Mouse (Mus musculus) limb, embryonic 14.5 days (tissue): ENCODE measurements around the gene Pcsk2. TPM values are rescaled to one million over a fixed set of nuclear protein-coding genes. Genes with fewer than 3 reads are reported as not detected.
A peak's percentile ranks its signal among the peaks of the same experiment; 100 is the strongest.

ENCODE experiments used
- ATAC-seq: fragments of 200-750 bp; cut with Nextera tagmentation; 2 replicates; pipeline ENCODE4 v1.8.0; 2017; ENCODE audit warnings: low read depth, moderate number of reproducible peaks, moderate TSS enrichment; ENCODE audit not compliant: low FRiP score
- DNase-seq: peaks from one replicate; pipeline ENCODE4 v3.0.0-alpha.2; 2015; ENCODE audit warnings: low spot score
- H3K27ac ChIP-seq: fragments of 300-500 bp; sonication (generic); replicated peaks from 2 replicates; pipeline ENCODE4 v1.5.1; 2014; ENCODE audit warnings: low read depth, mild to moderate bottlenecking, low read length, moderate library complexity, mixed read lengths
- H3K27me3 ChIP-seq: fragments of 300-500 bp; sonication (generic); 2 replicates; pipeline ENCODE4 v1.6.1; 2014; ENCODE audit warnings: low read length, mixed read lengths; ENCODE audit not compliant: control insufficient read depth, insufficient read depth
- H3K36me3 ChIP-seq: fragments of 300-500 bp; sonication (generic); 2 replicates; pipeline ENCODE4 v1.6.1; 2014; ENCODE audit warnings: mild to moderate bottlenecking, low read length, moderate library complexity, mixed read lengths; ENCODE audit not compliant: control insufficient read depth, insufficient read depth
- H3K4me1 ChIP-seq: fragments of 300-500 bp; sonication (generic); 2 replicates; pipeline ENCODE4 v1.6.1; 2014; ENCODE audit warnings: antibody characterized with exemption, low read length, mixed read lengths; ENCODE audit not compliant: control insufficient read depth, insufficient read depth
- H3K4me2 ChIP-seq: fragments of 300-500 bp; sonication (generic); replicated peaks from 2 replicates; pipeline ENCODE4 v1.6.1; 2014; ENCODE audit warnings: low read depth, mild to moderate bottlenecking, low read length, moderate library complexity; ENCODE audit not compliant: severe bottlenecking
- H3K4me3 ChIP-seq: fragments of 300-500 bp; sonication (generic); replicated peaks from 2 replicates; pipeline ENCODE4 v1.5.1; 2014; ENCODE audit warnings: low read length
- H3K9ac ChIP-seq: fragments of 300-500 bp; sonication (generic); 2 replicates; pipeline ENCODE4 v1.6.1; 2014; ENCODE audit warnings: mild to moderate bottlenecking, low read depth, low read length, moderate library complexity; ENCODE audit not compliant: severe bottlenecking
- H3K9me3 ChIP-seq: fragments of 300-500 bp; sonication (generic); 2 replicates; pipeline ENCODE4 v1.6.1; 2016; ENCODE audit warnings: low read length; ENCODE audit not compliant: control insufficient read depth
- POLR2A ChIP-seq: fragments of 200-500 bp; IDR thresholded peaks from 2 replicates; pipeline ENCODE4 v1.8.0; 2012; ENCODE audit warnings: inconsistent platforms, mild to moderate bottlenecking, moderate library complexity, borderline replicate concordance; ENCODE audit not compliant: insufficient read depth, insufficient read length; ENCODE audit errors: extremely low read depth
- WGBS: fragments of 180-500 bp; shearing (Covaris S2); extraction: QIAGEN DNeasy Blood & Tissue Kit; methylation state at CpG from one replicate; pipeline ENCODE4 v1.1.7; 2014; 5-methylcytosine and 5-hydroxymethylcytosine counted together
- polyA plus RNA-seq, 2 experiments: library from polyadenylated mRNA; depleted of rRNA in 1 of 2; stranded (reverse) in 1 of 2; unstranded in 1 of 2; fragments of >200 nt; fragmentation: Nextera tagmentation in 1 of 2; extraction: Ambion mirVana in 1 of 2; gene quantifications; 2 replicates each; pipeline versions ENCODE4 v1.2.1 to v1.2.3; 2012 to 2014

Pcsk2 gene
- polyA plus RNA-seq, 2 experiments, result 1.0 to 1.2 TPM

DNA sequence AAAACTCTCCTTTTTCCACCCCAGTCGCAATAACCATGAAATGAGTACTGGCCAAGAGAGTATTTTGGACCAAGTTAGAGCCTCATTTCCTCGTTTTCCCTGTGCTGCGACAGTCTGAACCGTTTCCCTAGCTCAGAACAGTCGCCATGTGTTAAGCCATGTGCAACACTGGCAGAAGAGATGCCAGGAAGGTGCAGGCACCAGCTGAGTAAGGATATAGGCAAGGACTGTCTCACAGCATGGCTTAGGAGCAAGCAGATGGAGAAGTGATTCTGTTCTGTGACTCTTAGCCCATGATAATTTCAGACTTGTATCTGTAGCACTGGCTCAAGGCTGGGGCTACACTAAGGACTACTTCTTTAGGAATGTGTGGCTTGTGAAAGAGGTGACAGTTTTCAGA is 155.2 kb downstream of the Pcsk2 start:
- Histone ChIP-seq H3K4me2 (no peak overlapping the region), H3K9me3 (no peaks in the 10 kb centered on the region), H3K36me3 (no peaks in the 10 kb centered on the region), H3K4me1 (no peaks in the 10 kb centered on the region), H3K4me3 (no peak overlapping the region), H3K27me3 (no peaks in the 10 kb centered on the region), H3K27ac (no peak overlapping the region), H3K9ac (no peak overlapping the region)
- ATAC-seq, result no peak
- no peak for TF ChIP-seq POLR2A
- DNase-seq, result no peak
- 68% methylated on average over 5 of the region's 5 CpGs for WGBS

DNA sequence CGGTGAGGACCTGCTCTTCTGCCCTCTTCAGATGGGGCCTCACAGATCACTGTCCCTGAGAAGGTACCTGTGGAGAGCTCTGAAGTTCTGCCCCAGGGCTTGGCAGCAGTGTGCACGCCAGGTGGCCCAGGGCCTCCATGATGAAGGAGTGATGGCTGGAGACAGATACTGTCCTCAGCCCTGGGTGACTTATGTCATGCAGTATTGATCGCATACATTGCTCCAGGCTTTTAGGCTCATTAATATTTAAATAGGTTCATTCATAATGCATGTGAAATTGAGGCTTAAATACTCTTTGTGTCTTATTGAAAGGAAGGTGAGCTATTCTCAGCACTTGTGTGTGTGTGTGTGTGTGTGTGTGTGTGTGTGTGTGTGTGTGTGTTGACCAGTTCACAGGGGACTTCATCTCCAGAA is 157.0 kb downstream of the Pcsk2 start:
- DNase-seq, result no peak
- no peak overlapping the region for H3K4me2 ChIP-seq
- H3K9ac ChIP-seq, result no peak overlapping the region
- TF ChIP-seq POLR2A, result no peak
- 79% methylated on average over 3 of the region's 3 CpGs for WGBS
- no peak overlapping the region for H3K27ac ChIP-seq
- H3K4me3 ChIP-seq, result no peak overlapping the region
- H3K4me1 ChIP-seq, result no peaks in the 10 kb centered on the region
- no peaks in the 10 kb centered on the region for H3K9me3 ChIP-seq
- no peaks in the 10 kb centered on the region for H3K36me3 ChIP-seq
- no peaks in the 10 kb centered on the region for H3K27me3 ChIP-seq
- no peak for ATAC-seq

DNA sequence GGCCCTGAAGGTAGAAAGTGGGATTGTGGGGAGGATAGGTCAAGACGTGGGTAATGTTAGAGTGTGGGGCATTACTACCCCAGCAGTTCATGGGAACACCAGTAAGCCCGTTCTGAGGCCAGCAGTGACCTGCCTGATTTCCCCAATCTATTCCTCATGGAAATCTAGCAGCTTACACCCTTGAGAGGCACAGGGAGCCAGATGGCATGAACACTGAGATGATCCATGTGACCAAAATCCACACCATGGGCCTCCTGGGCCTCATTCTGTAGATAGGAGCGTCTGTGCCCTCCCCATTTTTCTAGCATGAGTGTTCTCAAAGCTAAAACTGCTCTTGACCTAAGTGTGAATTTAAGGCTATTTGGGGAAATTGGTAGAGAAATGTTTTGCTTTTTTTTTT is 162.2 kb downstream of the Pcsk2 start:
- no peak overlapping the region for H3K4me2 ChIP-seq
- no peaks in the 10 kb centered on the region for H3K27me3 ChIP-seq
- no peaks in the 10 kb centered on the region for H3K36me3 ChIP-seq
- no peak for DNase-seq
- no peak for TF ChIP-seq POLR2A
- H3K9me3 ChIP-seq, result no peaks in the 10 kb centered on the region
- WGBS, result 73% methylated on average over 3 of the region's 3 CpGs
- no peak overlapping the region for H3K4me3 ChIP-seq
- no peak overlapping the region for H3K9ac ChIP-seq
- no peak overlapping the region for H3K27ac ChIP-seq
- no peak for ATAC-seq
- H3K4me1 ChIP-seq, result peaks cover 4% of the 10 kb centered on the region; the same call in 1 of the 2 replicates

DNA sequence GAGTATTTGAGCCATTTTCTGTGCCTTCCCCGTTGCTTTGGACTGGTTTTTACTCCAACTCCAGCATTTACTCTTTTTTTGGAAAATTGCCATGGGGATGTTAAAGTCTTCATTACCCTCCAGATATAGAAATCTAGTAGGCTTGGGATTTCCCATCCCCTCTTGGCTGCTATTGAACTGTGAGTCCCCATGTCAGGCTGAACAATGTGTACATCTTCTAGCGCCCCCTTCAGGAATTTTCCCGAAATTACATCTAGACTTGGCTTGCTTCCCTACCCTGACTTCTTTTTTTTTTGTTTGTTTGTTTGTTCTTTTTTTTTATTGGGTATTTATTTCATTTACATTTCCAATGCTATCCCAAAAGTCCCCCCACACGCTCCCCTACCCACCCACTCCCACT is 163.3 kb downstream of the Pcsk2 start:
- Histone ChIP-seq H3K27ac (no peak overlapping the region), H3K4me1 (peaks cover 4% of the 10 kb centered on the region; the same call in 1 of the 2 replicates), H3K9ac (no peak overlapping the region), H3K9me3 (no peaks in the 10 kb centered on the region), H3K27me3 (no peaks in the 10 kb centered on the region), H3K4me2 (no peak overlapping the region), H3K4me3 (no peak overlapping the region), H3K36me3 (no peaks in the 10 kb centered on the region)
- ATAC-seq (no peak), DNase-seq (peak; percentile 18)
- 31% methylated on average over 4 of the region's 4 CpGs for WGBS
- no peak for TF ChIP-seq POLR2A

DNA sequence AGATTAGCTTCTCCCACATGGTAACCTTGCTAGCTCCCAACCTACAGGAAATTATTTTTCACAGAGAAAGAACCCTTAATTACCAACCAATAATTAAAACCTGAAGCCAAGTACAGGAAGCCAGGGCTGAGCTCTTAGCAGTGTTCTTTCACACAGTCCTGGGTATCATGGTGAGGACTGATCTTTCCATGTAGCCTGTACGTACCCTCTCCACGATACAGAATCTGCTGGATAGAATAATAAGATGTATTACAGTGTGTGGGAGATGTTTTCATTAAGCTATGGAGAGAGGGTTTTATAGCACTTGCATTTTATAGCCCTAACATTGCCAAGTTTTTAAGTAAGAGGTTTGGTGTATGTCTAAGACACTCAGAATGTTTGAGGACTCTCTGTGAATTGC is 164.0 kb downstream of the Pcsk2 start:
- DNase-seq (peak; percentile 20), ATAC-seq (peak; percentile 31; the same call in 1 of the 2 replicates)
- H3K4me2 ChIP-seq, result no peak overlapping the region
- H3K9me3 ChIP-seq, result no peaks in the 10 kb centered on the region
- H3K9ac ChIP-seq, result no peak overlapping the region
- peaks cover 4% of the 10 kb centered on the region; the same call in 1 of the 2 replicates for H3K4me1 ChIP-seq
- TF ChIP-seq POLR2A, result no peak
- no peaks in the 10 kb centered on the region for H3K27me3 ChIP-seq
- no peak overlapping the region for H3K27ac ChIP-seq
- no peaks in the 10 kb centered on the region for H3K36me3 ChIP-seq
- H3K4me3 ChIP-seq, result no peak overlapping the region
- 37% methylated on average over 2 of the region's 2 CpGs for whole genome bisulfite sequencing

DNA sequence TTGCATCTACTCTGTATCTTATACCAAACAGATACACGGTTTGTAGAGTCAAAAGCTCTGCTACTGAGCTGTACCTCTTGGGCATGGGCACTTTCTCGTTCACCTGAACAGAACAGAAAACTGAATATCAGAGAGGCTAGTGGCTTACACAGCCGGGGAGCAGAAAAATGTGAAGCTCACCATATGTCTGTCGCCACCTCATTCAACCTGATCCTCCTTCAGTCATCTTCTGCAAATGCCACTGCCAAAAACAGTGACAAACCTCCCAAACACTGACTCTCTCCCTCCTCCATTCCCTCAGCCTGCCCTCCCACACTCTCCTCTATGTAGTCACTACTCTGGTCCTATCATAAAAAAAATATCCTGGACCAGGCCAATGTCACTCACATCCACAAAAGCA is 165.9 kb downstream of the Pcsk2 start:
- no peak for ATAC-seq
- H3K36me3 ChIP-seq, result no peaks in the 10 kb centered on the region
- no peak overlapping the region for H3K4me3 ChIP-seq
- no peak overlapping the region for H3K9ac ChIP-seq
- no peak for DNase-seq
- no peak overlapping the region for H3K27ac ChIP-seq
- no peak for TF ChIP-seq POLR2A
- no peaks in the 10 kb centered on the region for H3K9me3 ChIP-seq
- 74% methylated on average over 4 of the region's 4 CpGs for WGBS
- peaks cover 4% of the 10 kb centered on the region; the same call in 1 of the 2 replicates for H3K4me1 ChIP-seq
- no peaks in the 10 kb centered on the region for H3K27me3 ChIP-seq
- no peak overlapping the region for H3K4me2 ChIP-seq
